Mouse (Mus musculus) midbrain, postnatal 0 days (tissue): ENCODE data around the gene Nfkbie. TPM values are rescaled to one million over a fixed set of nuclear protein-coding genes. Genes with fewer than 3 reads are reported as not detected.

ENCODE experiments used
- ATAC-seq: fragments of 200-750 bp; cut with Nextera tagmentation; 2 replicates; pipeline ENCODE4 v1.8.0; 2017; ENCODE audit warnings: moderate number of reproducible peaks, mild to moderate bottlenecking, moderate TSS enrichment, moderate library complexity; ENCODE audit not compliant: low FRiP score
- DNase-seq: peaks from one replicate; pipeline ENCODE4 v3.0.0-alpha.2; 2015; ENCODE audit warnings: low spot score
- H3K27ac ChIP-seq: fragments of 300-500 bp; sonication (generic); 2 replicates; pipeline ENCODE4 v1.5.1; 2014; ENCODE audit warnings: low read depth, mild to moderate bottlenecking, low read length, mixed read lengths
- H3K27me3 ChIP-seq: fragments of 300-500 bp; sonication (generic); 2 replicates; pipeline ENCODE4 v1.6.1; 2014; ENCODE audit warnings: low read length, control low read depth, mixed read lengths; ENCODE audit not compliant: insufficient read depth
- H3K36me3 ChIP-seq: fragments of 300-500 bp; sonication (generic); 2 replicates; pipeline ENCODE4 v1.6.1; 2014; ENCODE audit warnings: low read length, control low read depth, mixed read lengths; ENCODE audit not compliant: insufficient read depth
- H3K4me1 ChIP-seq: fragments of 300-500 bp; sonication (generic); 2 replicates; pipeline ENCODE4 v1.6.1; 2014; ENCODE audit warnings: mild to moderate bottlenecking, control low read depth, antibody characterized with exemption, low read length, mixed read lengths; ENCODE audit not compliant: insufficient read depth
- H3K4me2 ChIP-seq: fragments of 300-500 bp; sonication (generic); 2 replicates; pipeline ENCODE4 v1.6.1; 2014; ENCODE audit warnings: low read depth, mild to moderate bottlenecking, low read length, mixed read lengths; ENCODE audit not compliant: poor library complexity, severe bottlenecking
- H3K4me3 ChIP-seq: fragments of 300-500 bp; sonication (generic); 2 replicates; pipeline ENCODE4 v1.5.1; 2014; ENCODE audit warnings: low read depth, mild to moderate bottlenecking, low read length, moderate library complexity
- H3K9ac ChIP-seq: fragments of 300-500 bp; sonication (generic); replicated peaks from 2 replicates; pipeline ENCODE4 v1.6.1; 2014; ENCODE audit warnings: mild to moderate bottlenecking, low read length, moderate library complexity, mixed read lengths; ENCODE audit not compliant: poor library complexity, severe bottlenecking
- H3K9me3 ChIP-seq: fragments of 300-500 bp; sonication (generic); 2 replicates; pipeline ENCODE4 v1.6.1; 2016; ENCODE audit warnings: low read length, control low read depth
- CTCF ChIP-seq: IDR thresholded peaks from 2 replicates; pipeline ENCODE4 v1.5.1; 2016; ENCODE audit warnings: antibody characterized with exemption, mild to moderate bottlenecking
- WGBS: fragments of 180-500 bp; shearing (Covaris S2); extraction: QIAGEN DNeasy Blood & Tissue Kit; methylation state at CpG from one replicate; pipeline ENCODE4 v1.1.7; 2014; 5-methylcytosine and 5-hydroxymethylcytosine counted together
- polyA plus RNA-seq: library from polyadenylated mRNA; unstranded; fragments of >200 nt; fragmentation: Nextera tagmentation; extraction: Ambion mirVana; gene quantifications from 2 replicates; pipeline ENCODE4 v1.2.1, GENCODE M21; 2015
- total RNA-seq: library from RNA; depleted of rRNA; stranded (reverse); fragments of >200 nt; gene quantifications from 2 replicates; pipeline ENCODE4 v1.2.3, GENCODE M21; 2014

Nfkbie gene
- total and polyA plus RNA-seq, 2 experiments from 2014 or later, result 2.5 to 4.8 TPM

GRCm38 (mm10) chr17:45556107-45556489, 595 bp downstream of the Nfkbie start:
- 2% methylated on average over 14 of the region's 14 CpGs for WGBS
- DNase-seq, result no peak
- Histone ChIP-seq H3K27me3 (0 out of 2 replicates have a peak, but pooled peaks cover 6% of the 10 kb centered on the region), H3K9me3 (no peaks in the 10 kb centered on the region), H3K4me2 (peak overlapping the region; percentile 98), H3K36me3 (no peaks in the 10 kb centered on the region), H3K4me3 (peak overlapping the region; percentile 59), H3K4me1 (peaks cover 6% of the 10 kb centered on the region; the same call in 1 of the 2 replicates), H3K27ac (no peak overlapping the region), H3K9ac (peak overlapping the region; percentile 70)
- no peak for ATAC-seq
- TF ChIP-seq CTCF, result no peak

GRCm38 (mm10) chr17:45556514-45557245, 1.2 kb downstream of the Nfkbie start:
- H3K4me1 ChIP-seq, result peaks cover 6% of the 10 kb centered on the region; the same call in 1 of the 2 replicates
- 79% methylated on average over 3 of the region's 3 CpGs for WGBS
- no peaks in the 10 kb centered on the region for H3K9me3 ChIP-seq
- no peak overlapping the region for H3K27ac ChIP-seq
- H3K9ac ChIP-seq, result peak overlapping the region; percentile 70
- H3K4me2 ChIP-seq, result peak overlapping the region; percentile 98
- H3K36me3 ChIP-seq, result no peaks in the 10 kb centered on the region
- H3K27me3 ChIP-seq, result 0 out of 2 replicates have a peak, but pooled peaks cover 6% of the 10 kb centered on the region
- ATAC-seq (no peak), DNase-seq (no peak)
- no peak for TF ChIP-seq CTCF
- H3K4me3 ChIP-seq, result peak overlapping the region; percentile 59; the same call in 1 of the 2 replicates

GRCm38 (mm10) chr17:45557246-45557824, 1.8 kb downstream of the Nfkbie start:
- H3K9ac ChIP-seq, result no peak overlapping the region

GRCm38 (mm10) chr17:45557998-45558862, 2.7 kb downstream of the Nfkbie start:
- no peak for TF ChIP-seq CTCF
- no peak overlapping the region for H3K27ac ChIP-seq
- 72% methylated on average over 16 of the region's 16 CpGs for WGBS
- H3K4me1 ChIP-seq, result peaks cover 3% of the 10 kb centered on the region; the same call in 1 of the 2 replicates
- H3K9ac ChIP-seq, result no peak overlapping the region
- DNase-seq (no peak), ATAC-seq (no peak)
- H3K4me3 ChIP-seq, result no peak overlapping the region
- no peak overlapping the region for H3K4me2 ChIP-seq
- H3K9me3 ChIP-seq, result no peaks in the 10 kb centered on the region
- no peaks in the 10 kb centered on the region for H3K36me3 ChIP-seq
- H3K27me3 ChIP-seq, result 0 out of 2 replicates have a peak, but pooled peaks cover 6% of the 10 kb centered on the region

More at GRCm38 (mm10) chr17:45557246-45557824, 1.8 kb downstream of the Nfkbie start:
- 67% methylated on average over 7 of the region's 7 CpGs for WGBS
- no peak for DNase-seq
- Histone ChIP-seq H3K9me3 (no peaks in the 10 kb centered on the region), H3K4me2 (no peak overlapping the region), H3K4me3 (no peak overlapping the region), H3K4me1 (peaks cover 3% of the 10 kb centered on the region; the same call in 1 of the 2 replicates), H3K36me3 (no peaks in the 10 kb centered on the region), H3K27me3 (0 out of 2 replicates have a peak, but pooled peaks cover 6% of the 10 kb centered on the region), H3K27ac (no peak overlapping the region)
- no peak for ATAC-seq
- TF ChIP-seq CTCF, result no peak

GRCm38 (mm10) chr17:45559732-45560525, 4.4 kb downstream of the Nfkbie start:
- Histone ChIP-seq H3K36me3 (no peaks in the 10 kb centered on the region), H3K4me3 (no peak overlapping the region), H3K27ac (no peak overlapping the region), H3K4me2 (no peak overlapping the region), H3K4me1 (peaks cover 8% of the 10 kb centered on the region; the same call in 1 of the 2 replicates), H3K27me3 (0 out of 2 replicates have a peak, but pooled peaks cover 6% of the 10 kb centered on the region), H3K9me3 (no peaks in the 10 kb centered on the region), H3K9ac (no peak overlapping the region)
- ATAC-seq, result no peak
- no peak for TF ChIP-seq CTCF
- WGBS, result 89% methylated on average over 15 of the region's 15 CpGs
- DNase-seq, result no peak
